Mouse (Mus musculus) stomach, postnatal 0 days (tissue): ENCODE measurements around the gene Adnp. TPM values are rescaled to one million over a fixed set of nuclear protein-coding genes. Genes with fewer than 3 reads are reported as not detected.

Experiments used
- ATAC-seq: fragments of 200-750 bp; cut with Nextera tagmentation; 2 replicates; pipeline ENCODE4 v1.8.0; 2017; ENCODE audit not compliant: low FRiP score, low TSS enrichment
- DNase-seq: peaks from one replicate; pipeline ENCODE4 v3.0.0-alpha.2; 2016; ENCODE audit warnings: low spot score
- H3K27ac ChIP-seq: fragments of 300-500 bp; sonication (generic); replicated peaks from 2 replicates; pipeline ENCODE4 v1.5.1; 2014; ENCODE audit warnings: mild to moderate bottlenecking, control low read depth
- H3K27me3 ChIP-seq: fragments of 300-500 bp; sonication (generic); 2 replicates; pipeline ENCODE4 v1.6.1; 2014; ENCODE audit warnings: low read length; ENCODE audit not compliant: control insufficient read depth, insufficient read depth
- H3K36me3 ChIP-seq: fragments of 300-500 bp; sonication (generic); 2 replicates; pipeline ENCODE4 v1.6.1; 2014; ENCODE audit warnings: low read length, mixed read lengths; ENCODE audit not compliant: control insufficient read depth, insufficient read depth
- H3K4me1 ChIP-seq: fragments of 300-500 bp; sonication (generic); replicated peaks from 2 replicates; pipeline ENCODE4 v1.6.1; 2014; ENCODE audit warnings: antibody characterized with exemption; ENCODE audit not compliant: control insufficient read depth, insufficient read depth
- H3K4me2 ChIP-seq: fragments of 300-500 bp; sonication (generic); replicated peaks from 2 replicates; pipeline ENCODE4 v1.6.1; 2014; ENCODE audit warnings: low read depth, mild to moderate bottlenecking, control low read depth, moderate library complexity
- H3K4me3 ChIP-seq: fragments of 300-500 bp; sonication (generic); 2 replicates; pipeline ENCODE4 v1.5.1; 2014; ENCODE audit warnings: low read depth, low read length, control low read depth
- H3K9ac ChIP-seq: fragments of 300-500 bp; sonication (generic); 2 replicates; pipeline ENCODE4 v1.6.1; 2014; ENCODE audit warnings: mild to moderate bottlenecking, low read length, control low read depth, mixed read lengths
- H3K9me3 ChIP-seq: fragments of 300-500 bp; sonication (generic); 2 replicates; pipeline ENCODE4 v1.6.1; 2016; ENCODE audit warnings: low read length; ENCODE audit not compliant: control insufficient read depth
- CTCF ChIP-seq: IDR thresholded peaks from 2 replicates; pipeline ENCODE4 v1.5.1; 2016; ENCODE audit warnings: antibody characterized with exemption, low read depth, mild to moderate bottlenecking, moderate library complexity
- EP300 ChIP-seq: optimal IDR thresholded peaks from 2 replicates; pipeline ENCODE3; 2016; ENCODE audit warnings: antibody characterized with exemption
- WGBS: fragments of 180-500 bp; shearing (Covaris S2); extraction: QIAGEN DNeasy Blood & Tissue Kit; methylation state at CpG from one replicate; pipeline ENCODE4 v1.1.7; 2014; 5-methylcytosine and 5-hydroxymethylcytosine counted together
- polyA plus RNA-seq: library from polyadenylated mRNA; unstranded; fragments of >200 nt; fragmentation: Nextera tagmentation; extraction: Ambion mirVana; gene quantifications from 2 replicates; pipeline ENCODE4 v1.2.1, GENCODE M21; 2015

Adnp gene
- 5.2 and 6.0 TPM in 2 replicates for polyA plus RNA-seq

GRCm38 (mm10) chr2:168206725-168207644 lies at the start of gene Adnp:
Adnp (minus strand) TSS chr2:168207112.
- H3K9ac ChIP-seq, result peak within 1 kb of the TSS; percentile 100
- WGBS, result 1% methylated on average over 39 of the region's 89 CpGs
- TF ChIP-seq CTCF (peak; percentile 91), EP300 (peak; percentile 99)
- ATAC-seq (peak; percentile 95), DNase-seq (peak; percentile 98)
- peak within 1 kb of the TSS; percentile 66 for H3K4me2 ChIP-seq
- no peaks in the 10 kb centered on the region for H3K27me3 ChIP-seq
- H3K9me3 ChIP-seq, result no peaks in the 10 kb centered on the region
- H3K4me1 ChIP-seq, result 0 out of 2 replicates have a peak, but pooled peaks cover 5% of the 10 kb centered on the region
- H3K4me3 ChIP-seq, result peak within 1 kb of the TSS; percentile 98
- peak within 1 kb of the TSS; percentile 99 for H3K27ac ChIP-seq
- peaks cover 3% of the 10 kb centered on the region; the same call in 1 of the 2 replicates for H3K36me3 ChIP-seq

DNA sequence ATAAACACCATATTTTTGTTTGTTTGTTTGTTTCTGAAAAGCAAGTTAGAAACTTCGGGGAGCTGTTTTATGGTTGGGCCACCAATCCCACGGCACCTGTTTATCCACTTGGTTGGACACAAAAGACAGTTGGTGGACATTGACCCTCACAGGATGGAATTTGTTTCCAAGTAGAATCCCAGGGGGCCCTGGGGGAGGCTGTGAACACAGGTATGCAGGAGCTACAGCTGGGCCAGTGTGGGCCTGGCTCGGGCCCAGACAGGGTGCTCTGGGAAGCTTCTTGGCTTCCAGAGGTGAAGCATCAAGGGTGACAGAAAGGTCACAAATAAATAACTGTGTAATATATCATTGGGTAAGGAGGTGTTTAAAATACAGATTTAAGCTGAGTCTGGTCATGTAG lies 49.6 kb upstream of the Adnp start:
- H3K4me1 ChIP-seq, result no peaks in the 10 kb centered on the region
- ATAC-seq (no peak), DNase-seq (no peak)
- H3K36me3 ChIP-seq, result no peaks in the 10 kb centered on the region
- H3K4me3 ChIP-seq, result no peak overlapping the region
- no peak overlapping the region for H3K27ac ChIP-seq
- H3K4me2 ChIP-seq, result no peak overlapping the region
- no peak for TF ChIP-seq EP300
- no peak for TF ChIP-seq CTCF
- no peaks in the 10 kb centered on the region for H3K9me3 ChIP-seq
- no peaks in the 10 kb centered on the region for H3K27me3 ChIP-seq
- no peak overlapping the region for H3K9ac ChIP-seq
- 49% methylated on average over 3 of the region's 3 CpGs for whole genome bisulfite sequencing

DNA sequence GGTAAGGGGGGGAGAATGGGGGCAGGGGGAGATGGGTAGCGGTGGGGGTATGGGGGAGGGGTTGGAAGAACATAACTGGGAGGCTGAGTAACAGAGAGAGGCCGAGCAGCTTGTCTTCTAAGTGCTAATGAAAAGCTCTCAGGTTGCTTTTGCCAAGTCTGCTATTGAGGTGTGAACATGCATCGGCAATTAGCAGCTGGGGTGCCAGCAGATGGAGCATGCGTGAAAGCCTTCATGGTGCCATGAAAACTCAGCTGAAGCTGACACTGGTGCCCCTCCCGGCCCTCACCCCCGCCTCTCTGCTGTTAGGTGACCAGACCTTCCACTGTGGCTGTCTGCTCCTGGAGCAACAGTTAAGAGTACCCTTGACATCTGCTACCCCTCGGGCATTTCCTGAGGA lies 46.9 kb upstream of the Adnp start:
- Histone ChIP-seq H3K4me1 (no peaks in the 10 kb centered on the region), H3K36me3 (no peaks in the 10 kb centered on the region), H3K27ac (no peak overlapping the region), H3K4me2 (no peak overlapping the region), H3K4me3 (no peak overlapping the region), H3K27me3 (no peaks in the 10 kb centered on the region), H3K9me3 (no peaks in the 10 kb centered on the region), H3K9ac (no peak overlapping the region)
- TF ChIP-seq EP300 (no peak), CTCF (no peak)
- ATAC-seq (no peak), DNase-seq (no peak)
- WGBS, result 32% methylated on average over 7 of the region's 7 CpGs

GRCm38 (mm10) chr2:168252639-168253292 lies 45.9 kb upstream of the Adnp start:
- H3K4me2 ChIP-seq, result no peak overlapping the region

GRCm38 (mm10) chr2:168250270-168250669 lies 43.4 kb upstream of the Adnp start:
- WGBS, result 17% methylated on average over 8 of the region's 8 CpGs
- DNase-seq (peak; percentile 85), ATAC-seq (peak; percentile 60; the same call in 1 of the 2 replicates)
- Histone ChIP-seq H3K27me3 (no peaks in the 10 kb centered on the region), H3K4me1 (no peaks in the 10 kb centered on the region), H3K4me3 (no peak overlapping the region), H3K27ac (no peak overlapping the region), H3K9me3 (no peaks in the 10 kb centered on the region), H3K9ac (no peak overlapping the region), H3K36me3 (no peaks in the 10 kb centered on the region), H3K4me2 (no peak overlapping the region)
- peak; percentile 95 for TF ChIP-seq CTCF
- no peak for TF ChIP-seq EP300

More at GRCm38 (mm10) chr2:168252639-168253292, 45.9 kb upstream of the Adnp start:
- Histone ChIP-seq H3K4me3 (no peak overlapping the region), H3K27ac (no peak overlapping the region), H3K9ac (no peak overlapping the region), H3K9me3 (no peaks in the 10 kb centered on the region), H3K36me3 (no peaks in the 10 kb centered on the region), H3K4me1 (no peaks in the 10 kb centered on the region), H3K27me3 (no peaks in the 10 kb centered on the region)
- DNase-seq (peak; percentile 65), ATAC-seq (peak; percentile 30; the same call in 1 of the 2 replicates)
- WGBS, result 14% methylated on average over 16 of the region's 16 CpGs
- TF ChIP-seq EP300 (no peak), CTCF (peak; percentile 77)
